Mouse (Mus musculus): ENCODE data around the gene Muc5b.
"Not testable (repeated sequence)": the region's sequence is repeated elsewhere in the genome, so short reads cannot be mapped to it uniquely, and the experiment has no call there.

Gene Muc5b

GRCm38 (mm10) chr7:141838779-141839178 is at the start of gene Muc5b:
Gene Muc5b, plus strand, starts transcription at chr7:141839070.
- no peak for DNase-seq (ENCODE audit: low spot score)

GRCm38 (mm10) chr7:141794251-141794650 is 44.6 kb upstream of the Muc5b start:
- DNase-seq (ENCODE audit: low spot score) = no peak

- DNase-seq (ENCODE audit: low spot score) = no peak
These were observed 35.7 kb upstream of the Muc5b start for GRCm38 (mm10) chr7:141803206-141803605.

- peak; percentile 65 for DNase-seq (ENCODE audit: low spot score)
These were observed 33.5 kb upstream of the Muc5b start for GRCm38 (mm10) chr7:141805384-141805783.

- not testable (repeated sequence) for DNase-seq (ENCODE audit: low spot score)
These were observed 31.0 kb upstream of the Muc5b start for GRCm38 (mm10) chr7:141807823-141808222.

GRCm38 (mm10) chr7:141809933-141810332 is 28.9 kb upstream of the Muc5b start:
- not testable (repeated sequence) for DNase-seq (ENCODE audit: low spot score)

- no peak for DNase-seq (ENCODE audit: low spot score)
These were observed 25.5 kb upstream of the Muc5b start for GRCm38 (mm10) chr7:141813321-141813720.

- no peak for DNase-seq (ENCODE audit: low spot score)
These were observed 23.5 kb upstream of the Muc5b start for GRCm38 (mm10) chr7:141815361-141815760.

GRCm38 (mm10) chr7:141817355-141818075 is 21.4 kb upstream of the Muc5b start:
- no peak for DNase-seq (ENCODE audit: low spot score)

- no peak for DNase-seq (ENCODE audit: low spot score)
These were observed 20.6 kb upstream of the Muc5b start for GRCm38 (mm10) chr7:141818267-141818666.

- DNase-seq (ENCODE audit: low spot score) = no peak
These were observed 16.1 kb upstream of the Muc5b start for GRCm38 (mm10) chr7:141822582-141823261.

GRCm38 (mm10) chr7:141823699-141824098 is 15.2 kb upstream of the Muc5b start:
- no peak for DNase-seq (ENCODE audit: low spot score)

GRCm38 (mm10) chr7:141824398-141824797 is 14.5 kb upstream of the Muc5b start:
- DNase-seq (ENCODE audit: low spot score) = no peak

- no peak for DNase-seq (ENCODE audit: low spot score)
These were observed 2.9 kb upstream of the Muc5b start for GRCm38 (mm10) chr7:141835941-141836340.

GRCm38 (mm10) chr7:141836423-141836822 is 2.4 kb upstream of the Muc5b start:
- no peak for DNase-seq (ENCODE audit: low spot score)

GRCm38 (mm10) chr7:141840354-141840753 is 1.5 kb downstream of the Muc5b start:
- DNase-seq (ENCODE audit: low spot score) = no peak

GRCm38 (mm10) chr7:141861046-141861445 is 22.2 kb downstream of the Muc5b start:
- DNase-seq (ENCODE audit: low spot score) = no peak

GRCm38 (mm10) chr7:141869644-141870043 is 30.8 kb downstream of the Muc5b start:
- DNase-seq (ENCODE audit: low spot score) = no peak

GRCm38 (mm10) chr7:141870553-141870952 is 31.7 kb downstream of the Muc5b start:
- DNase-seq (ENCODE audit: low spot score) = no peak

GRCm38 (mm10) chr7:141874891-141875290 is 36.0 kb downstream of the Muc5b start:
- DNase-seq (ENCODE audit: low spot score) = no peak

- DNase-seq (ENCODE audit: low spot score) = no peak
These were observed 39.9 kb downstream of the Muc5b start for GRCm38 (mm10) chr7:141878813-141879212.

- DNase-seq (ENCODE audit: low spot score) = no peak
These were observed 53.3 kb downstream of the Muc5b start for GRCm38 (mm10) chr7:141892151-141892550.

- no peak for DNase-seq (ENCODE audit: low spot score)
These were observed 63.0 kb downstream of the Muc5b start for GRCm38 (mm10) chr7:141901825-141902224.

All from layer of hippocampus, adult 11-12 months (tissue).